Mouse (Mus musculus) MEL (cell line): ENCODE data around the gene Creb5.

Source experiments
- CTCF ChIP-seq, 3 experiments: IDR thresholded peaks in 2 of 3; conservative IDR thresholded peaks in 1 of 3; 2 replicates each; pipeline ENCODE4 v1.5.1; 2011 to 2012; ENCODE audit warnings: low read length in 3 of 3, low read depth in 2 of 3, mild to moderate bottlenecking in 2 of 3, improper control_type of control experiment in 1 of 3, inconsistent platforms in 1 of 3, mixed read lengths in 1 of 3, moderate library complexity in 1 of 3; ENCODE audit not compliant: control insufficient read depth in 1 of 3, insufficient read depth in 1 of 3, poor library complexity in 1 of 3, severe bottlenecking in 1 of 3
- E2F4 ChIP-seq: IDR thresholded peaks from 2 replicates; pipeline ENCODE4 v1.6.1; 2011; ENCODE audit warnings: low read depth, low read length, improper control_type of control experiment, borderline replicate concordance
- MAZ ChIP-seq: IDR thresholded peaks from 2 replicates; pipeline ENCODE4 v1.6.1; 2012; ENCODE audit warnings: low read depth, mild to moderate bottlenecking, inconsistent platforms, low read length, improper control_type of control experiment
- MEF2A ChIP-seq: IDR thresholded peaks from 2 replicates; pipeline ENCODE4 v1.6.1; 2014; ENCODE audit warnings: low read depth, mild to moderate bottlenecking, inconsistent platforms, low read length, improper control_type of control experiment; ENCODE audit not compliant: poor library complexity, insufficient replicate concordance, severe bottlenecking; ENCODE audit errors: extremely low read depth
- MXI1 ChIP-seq: IDR thresholded peaks from 2 replicates; pipeline ENCODE4 v1.6.1; 2011; ENCODE audit warnings: mild to moderate bottlenecking, low read depth, low read length, improper control_type of control experiment
- MYB ChIP-seq: IDR thresholded peaks from 2 replicates; pipeline ENCODE4 v1.6.1; 2011; ENCODE audit warnings: mild to moderate bottlenecking, low read depth, low read length, improper control_type of control experiment
- MYC ChIP-seq: IDR thresholded peaks from 2 replicates; pipeline ENCODE4 v1.6.1; 2011; ENCODE audit warnings: low read depth, mild to moderate bottlenecking, low read length, improper control_type of control experiment, moderate library complexity
- POLR2A ChIP-seq, 2 experiments: IDR thresholded peaks; 2 replicates each; pipeline ENCODE4 v1.6.1; 2011 to 2012; ENCODE audit warnings: low read length in 2 of 2, mild to moderate bottlenecking in 2 of 2, control low read depth in 1 of 2, improper control_type of control experiment in 1 of 2, low read depth in 1 of 2, moderate library complexity in 1 of 2; ENCODE audit not compliant: control insufficient read depth in 1 of 2, insufficient read depth in 1 of 2, poor library complexity in 1 of 2
- POLR2AphosphoS2 ChIP-seq: IDR thresholded peaks from 2 replicates; pipeline ENCODE4 v1.6.1; 2011; ENCODE audit warnings: low read length, improper control_type of control experiment
- SIN3A ChIP-seq: IDR thresholded peaks from 2 replicates; pipeline ENCODE4 v1.6.1; 2012; ENCODE audit warnings: low read length, improper control_type of control experiment, inconsistent platforms
- TAL1 ChIP-seq: IDR thresholded peaks from 2 replicates; pipeline ENCODE4 v1.6.1; 2012; ENCODE audit warnings: mild to moderate bottlenecking, inconsistent platforms, low read length, moderate library complexity, mixed read lengths
- TBP ChIP-seq: IDR thresholded peaks from 2 replicates; pipeline ENCODE4 v1.8.0; 2011; ENCODE audit warnings: low read depth, low read length, improper control_type of control experiment
- ZC3H11A ChIP-seq: IDR thresholded peaks from 2 replicates; pipeline ENCODE4 v1.6.1; 2012; ENCODE audit warnings: low read depth, mild to moderate bottlenecking, inconsistent platforms, low read length, improper control_type of control experiment
- ZKSCAN1 ChIP-seq: IDR thresholded peaks from 2 replicates; pipeline ENCODE4 v1.6.1; 2012; ENCODE audit warnings: low read depth, mild to moderate bottlenecking, inconsistent platforms, low read length, improper control_type of control experiment, moderate library complexity

- no peak for TF ChIP-seq MEF2A
- no peak for TF ChIP-seq E2F4
- no peak for TF ChIP-seq ZKSCAN1
- no peak for TF ChIP-seq MYC
- TF ChIP-seq MAZ: no peak
- TF ChIP-seq ZC3H11A: no peak
- no peak for TF ChIP-seq CTCF (IDR thresholded peaks at IDR 0.05 in 2 of 3, conservative IDR thresholded peaks at IDR 0.05 in 1 of 3; ENCODE audit: control insufficient read depth in 1 of 3, insufficient read depth in 1 of 3, low read depth in 2 of 3, low read length in 3 of 3, poor library complexity in 1 of 3, severe bottlenecking in 1 of 3)
- TF ChIP-seq SIN3A: no peak
- TF ChIP-seq POLR2A (IDR thresholded peaks at IDR 0.05; ENCODE audit: control insufficient read depth in 1 of 2, insufficient read depth in 1 of 2, low read depth in 1 of 2, low read length in 2 of 2, poor library complexity in 1 of 2): no peak
- no peak for TF ChIP-seq MYB
- no peak for TF ChIP-seq TBP
- no peak for TF ChIP-seq POLR2AphosphoS2
- no peak for TF ChIP-seq TAL1
- no peak for TF ChIP-seq MXI1
Observed at GRCm38 (mm10) chr6:53635453-53635852, 348.4 kb downstream of the Creb5 start.
